Mouse (Mus musculus) megakaryocyte, adult 5-6 weeks (primary cell): ENCODE measurements around the gene Spryd3. TPM values are rescaled to one million over a fixed set of nuclear protein-coding genes. Genes with fewer than 3 reads are reported as not detected.

Source experiments
- ATAC-seq: 2 replicates; pipeline ENCODE4 v1.8.0; 2016; ENCODE audit warnings: mild to moderate bottlenecking, inconsistent platforms; ENCODE audit not compliant: poor library complexity, severe bottlenecking
- total RNA-seq, 2 experiments: library from RNA; stranded (forward) in 1 of 2; stranded (reverse) in 1 of 2; fragments of 153-499, 151-499 nt in 1 of 2; fragments of 221-1000, 200-1000 nt in 1 of 2; gene quantifications; 2 replicates each; pipeline versions ENCODE4 v1.2.3 to v1.2.4; 2015 to 2017

Spryd3 gene
- total RNA-seq, 2 experiments from 2014 or later, result 6.1 to 20.6 TPM

GRCm38 (mm10) chr15:102114651-102115260 lies 21.3 kb downstream of the Spryd3 start:
- ATAC-seq, result no peak

GRCm38 (mm10) chr15:102113674-102114073 lies 22.4 kb downstream of the Spryd3 start:
- ATAC-seq, result no peak

GRCm38 (mm10) chr15:102112827-102113226 lies 23.2 kb downstream of the Spryd3 start:
- ATAC-seq, result no peak

GRCm38 (mm10) chr15:102112181-102112580 lies 23.9 kb downstream of the Spryd3 start:
- ATAC-seq, result no peak

GRCm38 (mm10) chr15:102111495-102111829 lies 24.6 kb downstream of the Spryd3 start:
- no peak for ATAC-seq

GRCm38 (mm10) chr15:102110701-102111494 lies 25.1 kb downstream of the Spryd3 start:
- ATAC-seq, result no peak

- no peak for ATAC-seq
Observed at GRCm38 (mm10) chr15:102110271-102110670, 25.8 kb downstream of the Spryd3 start.

GRCm38 (mm10) chr15:102108651-102109525 lies 27.1 kb downstream of the Spryd3 start:
- peak; percentile 65 for ATAC-seq

GRCm38 (mm10) chr15:102107689-102108573 lies 28.1 kb downstream of the Spryd3 start:
- ATAC-seq, result peak; percentile 58

- ATAC-seq, result no peak
Observed at GRCm38 (mm10) chr15:102106754-102107456, 29.1 kb downstream of the Spryd3 start.

GRCm38 (mm10) chr15:102105764-102106730 lies 30.0 kb downstream of the Spryd3 start:
- no peak for ATAC-seq

- ATAC-seq, result no peak
Observed at GRCm38 (mm10) chr15:102105360-102105759, 30.7 kb downstream of the Spryd3 start.

- ATAC-seq, result no peak
Observed at GRCm38 (mm10) chr15:102103947-102104555, 32.0 kb downstream of the Spryd3 start.

- ATAC-seq, result no peak
Observed at GRCm38 (mm10) chr15:102103371-102103946, 32.6 kb downstream of the Spryd3 start.

GRCm38 (mm10) chr15:102102548-102103121 lies 33.4 kb downstream of the Spryd3 start:
- ATAC-seq, result no peak

- no peak for ATAC-seq
Observed at GRCm38 (mm10) chr15:102101672-102102541, 34.1 kb downstream of the Spryd3 start.
